Mouse (Mus musculus) adrenal gland, postnatal 36 days (tissue): ENCODE measurements around the gene Pigp. TPM values are rescaled to one million over a fixed set of nuclear protein-coding genes. Genes with fewer than 3 reads are reported as not detected.
A peak's percentile ranks its signal among the peaks of the same experiment; 100 is the strongest.
"Not testable (repeated sequence)": the region's sequence is repeated elsewhere in the genome, so short reads cannot be mapped to it uniquely, and the experiment has no call there.

Experiments
- DNase-seq, 2 experiments: peaks; one replicate each; pipeline ENCODE4 v3.0.0; 2021; ENCODE audit warnings: mixed read lengths in 1 of 2
- total RNA-seq, 2 experiments: library from RNA; stranded (reverse); gene quantifications; 2 replicates each; pipeline ENCODE4 v1.2.3; 2021

The Pigp gene
- total RNA-seq, 2 experiments from 2014 or later: 68.8 to 122 TPM

- DNase-seq: peak; percentile 30 to 51
Observed at GRCm38 (mm10) chr16:94360578-94361350, 10.9 kb downstream of the Pigp start.

DNA sequence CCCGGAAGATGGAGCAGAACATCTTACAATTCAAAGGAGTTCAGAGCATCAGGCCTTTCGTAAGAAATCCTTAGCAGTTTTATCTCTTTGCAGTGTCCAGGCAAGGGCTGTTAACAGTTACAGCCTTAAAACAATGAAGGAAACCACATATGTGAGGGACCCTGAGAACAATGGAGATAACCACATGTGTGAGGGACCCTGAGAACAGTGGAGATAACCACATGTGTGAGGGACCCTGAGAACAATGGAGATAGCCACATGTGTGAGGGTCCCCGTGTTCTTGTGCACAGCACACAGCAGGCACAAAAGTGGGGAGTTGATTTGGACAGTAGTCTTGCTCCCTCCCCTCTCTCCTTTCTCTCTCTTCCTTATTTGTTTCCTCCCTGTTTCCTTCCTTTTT is 13.6 kb downstream of the Pigp start:
- no peak for DNase-seq

GRCm38 (mm10) chr16:94356776-94357494 is 14.7 kb downstream of the Pigp start:
- DNase-seq: peak in 1 of 2 experiments; percentile 34

DNA sequence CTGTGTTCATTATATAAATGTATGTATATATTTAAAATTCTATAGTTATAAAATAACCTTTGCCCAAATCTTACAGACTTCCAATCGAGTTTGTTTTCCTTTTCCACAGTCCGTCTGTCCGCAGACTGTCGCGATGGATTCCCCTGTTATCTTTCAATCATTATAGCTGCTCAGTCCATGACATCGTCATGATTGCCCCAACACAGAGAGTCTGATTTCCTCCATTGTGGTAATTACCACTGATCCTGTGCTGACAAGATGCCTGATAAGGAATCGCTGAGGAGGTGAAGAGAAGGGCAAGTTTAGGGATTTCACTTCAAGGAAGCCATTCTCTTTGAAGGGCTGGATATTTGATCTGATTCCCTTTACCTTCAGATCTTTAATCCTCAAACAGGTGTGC is 15.6 kb downstream of the Pigp start:
- DNase-seq: no peak

- no peak for DNase-seq
Observed at GRCm38 (mm10) chr16:94354450-94354849, 17.2 kb downstream of the Pigp start.

GRCm38 (mm10) chr16:94350287-94350677 is 21.4 kb downstream of the Pigp start:
- no peak for DNase-seq

- DNase-seq: no peak
Observed at GRCm38 (mm10) chr16:94349588-94350286, 21.9 kb downstream of the Pigp start.

DNA sequence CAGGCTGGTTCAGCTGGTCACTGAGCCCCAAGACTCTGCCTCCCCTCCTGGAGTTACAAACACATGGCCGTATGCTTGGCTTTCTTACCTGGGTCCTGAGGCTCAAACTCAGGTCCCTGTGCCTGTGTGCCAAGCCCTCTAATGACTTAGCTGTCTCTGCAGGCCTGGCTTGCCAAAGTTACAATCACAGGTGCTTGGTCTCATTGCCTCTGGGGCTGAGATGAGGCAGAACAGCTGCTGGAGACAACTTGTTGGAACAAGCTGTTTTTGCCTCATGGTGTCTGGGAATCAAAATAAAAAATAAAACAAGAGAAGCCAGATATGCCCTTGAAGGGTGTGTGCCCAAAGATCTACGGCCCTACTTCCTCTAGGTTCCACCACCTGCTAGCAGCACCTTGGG is 22.9 kb downstream of the Pigp start:
- no peak for DNase-seq

- DNase-seq: no peak
Observed at GRCm38 (mm10) chr16:94347080-94347731, 24.4 kb downstream of the Pigp start.

DNA sequence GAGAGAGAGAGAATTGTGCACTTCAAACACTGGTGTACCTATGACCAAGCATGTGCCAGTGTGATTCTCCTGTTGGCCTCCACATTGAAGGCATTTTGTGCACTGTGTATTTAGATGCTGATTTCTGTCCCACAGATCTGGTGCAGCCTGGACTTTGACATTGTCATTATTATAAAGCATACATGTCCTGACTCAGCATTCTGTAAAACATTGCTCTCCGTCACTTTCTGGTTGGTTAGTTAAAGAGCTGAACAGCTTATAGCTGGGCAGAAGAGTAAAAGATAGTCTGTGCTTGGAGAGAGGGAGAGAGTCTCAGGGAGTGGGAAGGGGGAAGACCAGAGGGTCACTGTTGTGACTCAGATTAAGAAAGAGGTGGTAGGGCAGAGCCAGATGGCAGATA is 25.9 kb downstream of the Pigp start:
- DNase-seq: no peak

DNA sequence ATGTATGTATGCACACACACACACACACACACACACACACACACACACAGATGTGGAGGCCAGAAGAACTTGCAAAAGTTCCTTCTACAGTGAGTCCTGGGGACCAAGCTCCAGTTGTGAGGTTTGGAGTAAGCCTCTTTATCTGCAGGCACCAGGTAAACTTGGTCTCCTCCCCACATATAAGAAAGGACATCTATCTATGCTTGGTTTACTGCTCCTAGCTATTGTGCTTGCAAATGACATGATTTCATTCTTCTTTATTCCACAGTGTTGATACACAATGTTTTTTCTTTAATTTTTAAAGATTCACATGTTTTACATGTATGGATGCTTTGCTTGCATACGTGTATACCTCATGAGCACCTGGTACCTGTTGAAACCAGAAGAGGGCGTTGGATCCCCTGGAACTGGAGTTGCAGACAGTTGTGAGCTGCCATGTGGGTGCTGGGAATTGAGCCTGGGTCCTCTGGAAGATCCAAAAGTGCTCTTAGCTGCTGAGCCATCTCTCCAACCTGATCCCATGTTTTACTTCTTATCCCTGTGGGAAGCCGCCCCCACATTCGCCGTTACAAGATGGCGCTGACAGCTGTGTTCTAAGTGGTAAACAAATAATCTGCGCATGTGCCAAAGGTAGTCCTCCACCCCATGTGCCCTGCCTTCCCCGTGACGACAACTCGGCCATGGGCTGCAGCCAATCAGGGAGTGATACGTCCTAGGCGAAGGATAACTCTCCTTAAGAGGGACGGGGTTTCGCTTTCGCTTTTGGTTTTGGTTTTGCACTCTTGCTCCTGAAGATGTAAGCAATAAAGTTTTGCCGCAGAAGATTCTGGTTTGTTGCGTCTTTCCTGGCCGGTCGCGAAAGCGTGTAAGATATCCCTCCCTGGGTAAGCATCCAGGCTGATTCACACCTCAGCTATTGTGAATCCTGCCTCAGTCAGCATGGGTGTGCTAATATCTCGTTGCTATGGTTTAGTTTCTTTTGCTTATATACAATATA is 32.2 kb downstream of the Pigp start:
- DNase-seq: not testable (repeated sequence)

DNA sequence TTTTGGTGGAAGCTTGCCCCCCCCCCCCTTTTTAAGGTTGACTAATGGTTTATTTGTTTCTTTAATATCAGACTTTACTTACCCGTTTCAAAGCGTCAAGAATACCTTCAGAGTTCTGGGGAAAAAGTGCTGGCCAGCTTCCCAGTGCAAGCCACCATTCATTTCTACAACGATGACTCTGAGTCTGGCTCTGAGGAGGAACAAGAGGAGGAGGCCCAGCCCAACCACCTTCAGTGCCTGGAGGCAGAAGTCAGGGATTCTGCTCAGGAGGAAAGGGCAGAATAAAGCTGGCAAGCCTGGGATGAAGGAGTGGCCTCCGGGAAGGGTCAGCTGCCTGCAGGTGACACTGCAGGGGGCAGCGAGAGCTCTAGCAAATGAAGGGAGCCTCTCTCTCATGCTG is 36.0 kb downstream of the Pigp start:
- no peak for DNase-seq

DNA sequence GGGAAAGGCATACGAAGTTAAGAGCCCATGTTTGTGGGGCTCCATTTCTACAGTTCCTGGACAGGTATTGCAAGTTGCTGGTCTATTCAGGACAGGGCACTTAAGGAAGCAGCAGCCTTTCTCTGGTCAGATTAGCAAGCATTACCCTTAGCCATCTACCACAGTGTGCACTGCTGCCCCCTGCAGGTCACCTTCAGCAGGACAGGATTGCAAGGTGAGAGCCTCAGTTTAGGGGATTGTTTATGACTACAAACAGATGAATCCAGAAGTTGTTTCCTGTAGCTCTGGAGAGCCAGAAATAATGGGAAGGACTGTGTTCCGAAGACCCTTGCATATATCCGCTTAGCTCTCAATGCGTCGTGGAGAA is 39.8 kb downstream of the Pigp start:
- peak; percentile 79 to 85 for DNase-seq

- no peak for DNase-seq
Observed at GRCm38 (mm10) chr16:94331233-94331885, 40.3 kb downstream of the Pigp start.

- no peak for DNase-seq
Observed at GRCm38 (mm10) chr16:94330429-94330828, 41.2 kb downstream of the Pigp start.

- peak in 1 of 2 experiments; percentile 21 for DNase-seq
Observed at GRCm38 (mm10) chr16:94328881-94329867, 42.5 kb downstream of the Pigp start.

DNA sequence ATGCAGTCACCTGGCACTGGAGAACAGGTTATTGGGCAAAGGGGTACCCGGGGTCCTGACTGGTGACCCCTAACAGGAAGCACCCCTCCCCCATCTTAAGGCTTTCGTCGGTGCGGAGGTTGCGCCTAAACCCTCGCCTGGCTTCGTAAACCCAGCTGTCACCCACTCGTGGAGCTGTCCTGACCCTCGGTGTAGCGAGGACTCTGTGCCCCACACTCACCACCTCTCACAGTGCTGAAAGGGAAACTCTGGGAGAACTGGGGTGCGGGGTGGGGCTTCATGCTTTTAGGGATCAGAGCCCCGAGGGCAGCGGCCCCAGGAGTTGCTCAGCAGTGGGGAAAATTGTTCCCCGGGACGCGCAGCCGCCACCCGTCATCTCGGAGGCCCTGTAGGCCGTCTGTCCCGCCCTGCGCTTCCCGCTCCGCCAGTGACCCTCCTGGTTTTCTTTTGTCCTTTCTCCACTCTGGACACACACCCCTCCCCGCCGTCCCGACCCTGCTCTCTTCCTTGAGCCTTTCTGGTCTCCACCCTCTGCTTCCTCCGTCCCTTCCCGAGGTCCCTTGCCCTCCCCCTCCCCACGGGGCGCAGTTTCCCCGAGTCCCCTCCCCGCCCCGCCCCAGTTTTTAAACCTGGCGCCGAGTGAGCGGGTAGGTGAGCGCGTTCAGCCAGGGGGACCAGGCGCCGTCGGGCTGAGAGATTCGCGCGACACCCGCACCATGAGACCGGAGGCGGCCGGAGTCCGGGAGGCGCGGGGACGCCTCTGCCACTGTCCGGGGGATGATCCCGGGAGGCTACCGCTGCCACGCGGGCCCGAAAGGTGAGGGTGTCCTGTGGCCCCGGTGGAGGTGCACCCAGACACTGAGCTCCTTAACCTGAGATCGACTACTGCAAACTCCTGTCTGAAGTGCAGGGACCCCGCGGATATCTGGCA is 43.6 kb downstream of the Pigp start, which contains the start of gene Ripply3:
Ripply3 (plus strand) TSS at position 640 of the 931 bp plus-strand sequence.
- DNase-seq: peak; percentile 77 to 82

DNA sequence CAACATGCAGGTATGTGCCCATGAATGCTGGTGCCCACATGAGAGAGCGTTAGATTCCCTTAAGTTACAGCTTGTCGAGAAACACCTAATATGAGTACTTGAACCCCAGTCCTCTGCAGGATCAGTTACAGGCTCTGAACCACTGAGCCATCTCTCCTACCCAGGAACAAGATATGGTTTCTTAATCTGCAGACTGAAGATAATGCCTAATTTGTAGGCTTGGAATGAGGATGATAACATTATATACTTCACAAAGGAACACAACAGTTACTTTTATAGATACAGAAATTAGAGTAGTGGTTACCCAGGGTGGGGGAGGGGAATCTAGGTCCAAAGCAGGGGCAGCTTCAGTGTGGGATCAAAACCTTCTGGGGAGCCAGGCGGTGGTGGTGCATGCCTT is 45.6 kb downstream of the Pigp start:
- DNase-seq: no peak
